Mouse (Mus musculus) stomach, embryonic 16.5 days (tissue): Measurements from ENCODE around the gene Parp3. TPM values are rescaled to one million over a fixed set of nuclear protein-coding genes. Genes with fewer than 3 reads are reported as not detected.
A peak's percentile ranks its signal among the peaks of the same experiment; 100 is the strongest.

Source experiments
- ATAC-seq: fragments of 200-750 bp; cut with Nextera tagmentation; 2 replicates; pipeline ENCODE4 v1.8.0; 2017; ENCODE audit warnings: moderate number of reproducible peaks, moderate TSS enrichment; ENCODE audit not compliant: insufficient read depth, low FRiP score
- H3K27ac ChIP-seq: fragments of 300-500 bp; sonication (generic); 2 replicates; pipeline ENCODE4 v1.5.1; 2014; ENCODE audit warnings: low read length
- H3K27me3 ChIP-seq: fragments of 300-500 bp; sonication (generic); 2 replicates; pipeline ENCODE4 v1.6.1; 2014; ENCODE audit warnings: low read length, control low read depth, mixed read lengths; ENCODE audit not compliant: control insufficient read depth, insufficient read depth
- H3K36me3 ChIP-seq: fragments of 300-500 bp; sonication (generic); 2 replicates; pipeline ENCODE4 v1.6.1; 2014; ENCODE audit warnings: low read length; ENCODE audit not compliant: control insufficient read depth, insufficient read depth
- H3K4me1 ChIP-seq: fragments of 300-500 bp; sonication (generic); 2 replicates; pipeline ENCODE4 v1.6.1; 2014; ENCODE audit warnings: low read length, control low read depth, mixed read lengths; ENCODE audit not compliant: control insufficient read depth, insufficient read depth
- H3K4me2 ChIP-seq: fragments of 300-500 bp; sonication (generic); 2 replicates; pipeline ENCODE4 v1.6.1; 2014; ENCODE audit warnings: low read depth, low read length, mixed read lengths
- H3K4me3 ChIP-seq: fragments of 300-500 bp; sonication (generic); replicated peaks from 2 replicates; pipeline ENCODE4 v1.5.1; 2014; ENCODE audit warnings: mild to moderate bottlenecking, low read length
- H3K9ac ChIP-seq: fragments of 300-500 bp; sonication (generic); 2 replicates; pipeline ENCODE4 v1.6.1; 2014; ENCODE audit warnings: low read length
- H3K9me3 ChIP-seq: fragments of 300-500 bp; sonication (generic); replicated peaks from 2 replicates; pipeline ENCODE4 v1.6.1; 2016; ENCODE audit warnings: low read length, control low read depth; ENCODE audit not compliant: control insufficient read depth
- WGBS: fragments of 180-500 bp; shearing (Covaris S2); extraction: QIAGEN DNeasy Blood & Tissue Kit; methylation state at CpG from one replicate; pipeline ENCODE4 v1.1.7; 2014; 5-methylcytosine and 5-hydroxymethylcytosine counted together
- polyA plus RNA-seq: library from polyadenylated mRNA; unstranded; fragments of >200 nt; fragmentation: Nextera tagmentation; extraction: Ambion mirVana; gene quantifications from 2 replicates; pipeline ENCODE4 v1.2.1, GENCODE M21; 2015

The Parp3 gene
- polyA plus RNA-seq, 1 experiment from 2014 or later = 6.7 TPM

- Histone ChIP-seq H3K4me3 (no peak overlapping the region), H3K36me3 (no peaks in the 10 kb centered on the region), H3K4me2 (peak overlapping the region; percentile 7; the same call in 1 of the 2 replicates), H3K9me3 (no peaks in the 10 kb centered on the region), H3K4me1 (peaks cover 62% of the 10 kb centered on the region), H3K9ac (no peak overlapping the region), H3K27ac (peak overlapping the region; percentile 48), H3K27me3 (no peaks in the 10 kb centered on the region)
- peak; percentile 6; the same call in 1 of the 2 replicates for ATAC-seq
- 13% methylated on average over 9 of the region's 9 CpGs for WGBS
These were observed 26.1 kb downstream of the Parp3 start for GRCm38 (mm10) chr9:106450661-106451060.

DNA sequence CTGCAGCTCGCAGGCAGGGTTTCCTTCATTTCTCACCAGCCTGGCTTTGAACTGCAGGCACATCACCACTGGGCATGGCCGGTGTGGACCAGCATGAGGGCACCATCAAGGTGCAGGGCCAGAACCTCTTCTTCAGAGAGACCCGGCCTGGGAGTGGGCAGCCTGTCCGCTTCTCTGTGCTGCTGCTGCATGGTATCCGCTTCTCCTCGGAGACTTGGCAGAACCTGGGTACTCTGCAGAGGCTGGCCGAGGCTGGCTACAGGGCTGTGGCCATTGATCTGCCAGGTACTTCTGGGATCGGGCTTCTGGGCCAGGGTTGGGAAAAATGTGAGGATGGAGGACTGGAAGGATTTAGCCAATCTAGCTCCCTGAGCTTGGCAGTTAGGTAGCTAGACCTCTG, 26.8 kb downstream of the Parp3 start:
- Histone ChIP-seq H3K27me3 (no peaks in the 10 kb centered on the region), H3K4me3 (no peak overlapping the region), H3K9me3 (no peaks in the 10 kb centered on the region), H3K4me1 (peaks cover 58% of the 10 kb centered on the region), H3K36me3 (no peaks in the 10 kb centered on the region), H3K27ac (peak overlapping the region; percentile 48), H3K4me2 (no peak overlapping the region), H3K9ac (0 out of 2 replicates have a peak overlapping the region, but pooled peaks have one; percentile 2)
- WGBS = 87% methylated on average over 8 of the region's 8 CpGs
- ATAC-seq = no peak

- peak; percentile 71; the same call in 1 of the 2 replicates for ATAC-seq
- Histone ChIP-seq H3K4me3 (peak overlapping the region; percentile 52), H3K36me3 (no peaks in the 10 kb centered on the region), H3K9ac (peak overlapping the region; percentile 77), H3K9me3 (no peaks in the 10 kb centered on the region), H3K27me3 (no peaks in the 10 kb centered on the region), H3K27ac (peak overlapping the region; percentile 73), H3K4me2 (peak overlapping the region; percentile 74), H3K4me1 (peaks cover 48% of the 10 kb centered on the region)
- WGBS = 0% methylated on average over 23 of the region's 23 CpGs
These were observed 28.2 kb downstream of the Parp3 start for GRCm38 (mm10) chr9:106448498-106449031.

- Histone ChIP-seq H3K27ac (peak overlapping the region; percentile 26; the same call in 1 of the 2 replicates), H3K27me3 (no peaks in the 10 kb centered on the region), H3K36me3 (no peaks in the 10 kb centered on the region), H3K9me3 (no peaks in the 10 kb centered on the region), H3K9ac (peak overlapping the region; percentile 77; the same call in 1 of the 2 replicates), H3K4me1 (peaks cover 48% of the 10 kb centered on the region), H3K4me3 (peak overlapping the region; percentile 52), H3K4me2 (peak overlapping the region; percentile 74)
- peak; percentile 0; the same call in 1 of the 2 replicates for ATAC-seq
- 31% methylated on average over 9 of the region's 9 CpGs for WGBS
These were observed 28.8 kb downstream of the Parp3 start for GRCm38 (mm10) chr9:106447951-106448350.

DNA sequence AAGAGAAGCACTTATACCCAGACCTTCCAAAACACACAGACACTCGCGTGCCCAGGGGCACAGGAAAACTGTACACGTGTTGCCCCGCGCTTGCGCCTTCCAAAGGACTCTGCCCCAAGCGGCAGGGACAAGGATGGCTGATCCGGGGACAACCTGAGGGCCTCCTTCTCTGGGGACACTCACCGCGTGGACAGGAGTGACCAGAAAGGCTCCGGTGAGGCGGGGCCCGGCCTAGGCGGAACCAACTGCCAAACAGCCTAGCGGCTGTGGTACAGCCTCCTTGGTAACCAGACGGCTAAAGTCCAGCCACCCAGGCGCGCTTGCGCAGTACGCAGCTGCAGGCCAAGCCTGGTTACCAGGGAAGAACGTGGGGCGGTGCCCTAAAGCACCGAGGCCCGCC, 29.4 kb downstream of the Parp3 start, which contains the start of the genes Abhd14b and Abhd14a:
Abhd14b (plus strand) TSS at position 112 of the 400 bp plus-strand sequence.
Abhd14a (minus strand) TSS at position 331 of the 400 bp plus-strand sequence.
- Histone ChIP-seq H3K27me3 (no peaks in the 10 kb centered on the region), H3K9me3 (no peaks in the 10 kb centered on the region), H3K4me3 (peak within 1 kb of the TSS; percentile 52), H3K27ac (peak within 1 kb of the TSS; percentile 26), H3K36me3 (no peaks in the 10 kb centered on the region), H3K4me2 (peak within 1 kb of the TSS; percentile 74), H3K9ac (peak within 1 kb of the TSS; percentile 77), H3K4me1 (peaks cover 44% of the 10 kb centered on the region)
- ATAC-seq = peak; percentile 90
- 0% methylated on average over 24 of the region's 24 CpGs for WGBS

DNA sequence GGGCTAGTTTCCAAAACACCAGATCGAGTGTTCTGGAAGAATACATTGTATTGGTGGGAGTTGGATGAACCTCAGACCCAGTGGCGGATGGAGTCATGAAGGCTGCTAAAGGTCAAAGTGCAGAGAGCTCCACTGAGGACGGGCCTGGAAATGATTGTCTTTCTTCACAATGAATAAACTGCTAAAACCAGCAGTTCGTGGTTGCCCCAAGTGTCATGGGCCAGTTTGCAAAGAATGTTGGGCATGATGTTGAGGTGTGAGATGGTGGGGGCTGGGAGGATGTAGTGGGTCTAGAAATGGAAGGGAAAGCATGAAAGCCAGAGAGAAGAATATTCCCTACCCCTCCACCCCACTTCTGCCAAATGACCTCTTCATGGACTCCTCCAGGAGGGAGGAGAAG, 31.9 kb downstream of the Parp3 start:
- Histone ChIP-seq H3K4me1 (peaks cover 27% of the 10 kb centered on the region), H3K4me2 (no peak overlapping the region), H3K4me3 (no peak overlapping the region), H3K36me3 (no peaks in the 10 kb centered on the region), H3K9me3 (no peaks in the 10 kb centered on the region), H3K27ac (no peak overlapping the region), H3K9ac (no peak overlapping the region), H3K27me3 (no peaks in the 10 kb centered on the region)
- no peak for ATAC-seq
- 74% methylated on average over 4 of the region's 4 CpGs for WGBS

DNA sequence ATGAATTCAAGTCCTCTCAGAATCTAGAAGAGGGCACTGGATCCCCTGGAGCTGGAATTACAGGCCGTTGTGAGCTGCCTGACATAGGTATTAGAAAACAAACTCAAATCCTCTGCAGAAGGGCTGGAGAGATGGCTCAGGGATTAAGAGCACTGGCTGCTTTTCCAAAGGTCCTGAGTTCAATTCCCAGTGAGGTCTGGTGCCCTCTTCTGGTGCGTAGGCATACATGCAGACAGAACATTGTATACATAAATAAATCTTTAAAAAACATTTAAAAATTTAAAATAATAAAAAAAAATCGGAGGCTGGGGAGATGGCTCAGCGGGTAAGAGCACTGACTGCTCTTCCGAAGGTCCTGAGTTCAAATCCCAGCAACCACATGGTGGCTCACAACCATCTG, 34.1 kb downstream of the Parp3 start:
- WGBS = 74% methylated on average over 5 of the region's 5 CpGs
- no peak overlapping the region for H3K4me3 ChIP-seq
- H3K4me1 ChIP-seq = peaks cover 22% of the 10 kb centered on the region
- H3K27ac ChIP-seq = no peak overlapping the region
- no peak overlapping the region for H3K4me2 ChIP-seq
- H3K9me3 ChIP-seq = no peaks in the 10 kb centered on the region
- H3K36me3 ChIP-seq = no peaks in the 10 kb centered on the region
- H3K9ac ChIP-seq = no peak overlapping the region
- H3K27me3 ChIP-seq = no peaks in the 10 kb centered on the region
- no peak for ATAC-seq

GRCm38 (mm10) chr9:106436566-106436965, 40.2 kb downstream of the Parp3 start:
- Histone ChIP-seq H3K4me2 (peak overlapping the region; percentile 86; the same call in 1 of the 2 replicates), H3K9me3 (no peaks in the 10 kb centered on the region), H3K36me3 (peaks cover 14% of the 10 kb centered on the region; the same call in 1 of the 2 replicates), H3K27me3 (no peaks in the 10 kb centered on the region), H3K4me3 (no peak overlapping the region), H3K4me1 (peaks cover 27% of the 10 kb centered on the region), H3K27ac (no peak overlapping the region), H3K9ac (peak overlapping the region; percentile 50; the same call in 1 of the 2 replicates)
- 81% methylated on average over 9 of the region's 9 CpGs for WGBS
- no peak for ATAC-seq

- Histone ChIP-seq H3K27me3 (no peaks in the 10 kb centered on the region), H3K9ac (no peak overlapping the region), H3K9me3 (no peaks in the 10 kb centered on the region), H3K4me3 (no peak overlapping the region), H3K36me3 (peaks cover 23% of the 10 kb centered on the region; the same call in 1 of the 2 replicates), H3K4me1 (peaks cover 32% of the 10 kb centered on the region), H3K4me2 (no peak overlapping the region), H3K27ac (no peak overlapping the region)
- WGBS = 72% methylated on average over 7 of the region's 7 CpGs
- ATAC-seq = no peak
These were observed 43.4 kb downstream of the Parp3 start for GRCm38 (mm10) chr9:106433389-106433788.
